Mouse (Mus musculus) MEL (cell line): ENCODE measurements at regions not wholly inside any gene's neighbourhood (a gene's known extent, or its start where the extent isn't known, plus 50 kb on each side); places are given as distances from the start of the nearest gene placed in this dataset.
A peak's percentile ranks its signal among the peaks of the same experiment; 100 is the strongest.

ENCODE experiments used
- DNase-seq: peaks from one replicate; pipeline ENCODE4 v3.0.0; 2011; ENCODE audit warnings: low read depth, low spot score
- H3K27ac ChIP-seq: 2 replicates; pipeline ENCODE4 v1.5.1; 2012; ENCODE audit warnings: low read depth, mild to moderate bottlenecking, control low read depth, low read length, moderate library complexity; ENCODE audit not compliant: control insufficient read depth
- H3K27me3 ChIP-seq, 2 experiments: fragments of 150-350 bp in 1 of 2; sonication (generic) in 1 of 2; 2 replicates each; pipeline ENCODE4 v1.6.1; 2012; ENCODE audit warnings: low read length in 2 of 2, mild to moderate bottlenecking in 2 of 2, improper control_type of control experiment in 1 of 2, moderate library complexity in 1 of 2; ENCODE audit not compliant: insufficient read depth in 2 of 2, control insufficient read depth in 1 of 2
- H3K36me3 ChIP-seq, 2 experiments: 2 replicates each; pipeline ENCODE4 v1.6.1; 2012 to 2014; ENCODE audit warnings: low read length in 2 of 2, improper control_type of control experiment in 1 of 2, inconsistent platforms in 1 of 2, mild to moderate bottlenecking in 1 of 2; ENCODE audit not compliant: insufficient read depth in 2 of 2, control insufficient read depth in 1 of 2
- H3K4me1 ChIP-seq, 2 experiments: fragments of 150-350 bp in 1 of 2; sonication (generic) in 1 of 2; 2 replicates each; pipeline ENCODE4 v1.6.1; 2012; ENCODE audit warnings: low read length in 2 of 2, improper control_type of control experiment in 1 of 2, mild to moderate bottlenecking in 1 of 2; ENCODE audit not compliant: insufficient read depth in 2 of 2, control insufficient read depth in 1 of 2
- H3K4me3 ChIP-seq, 2 experiments: fragments of 150-350 bp in 1 of 2; sonication (generic) in 1 of 2; 2 replicates each; pipeline ENCODE4 v1.5.1; 2012; ENCODE audit warnings: low read depth in 2 of 2, low read length in 2 of 2, mild to moderate bottlenecking in 2 of 2, moderate library complexity in 2 of 2, control low read depth in 1 of 2, improper control_type of control experiment in 1 of 2; ENCODE audit not compliant: control insufficient read depth in 1 of 2, insufficient read depth in 1 of 2
- H3K79me2 ChIP-seq: 2 replicates; pipeline ENCODE4 v1.6.1; 2012; ENCODE audit warnings: mild to moderate bottlenecking, low read length, moderate library complexity; ENCODE audit not compliant: control insufficient read depth, poor library complexity, insufficient read depth
- H3K9ac ChIP-seq: 2 replicates; pipeline ENCODE4 v1.6.1; 2012; ENCODE audit warnings: low read depth, mild to moderate bottlenecking, control low read depth, low read length, moderate library complexity; ENCODE audit not compliant: control insufficient read depth, poor library complexity, severe bottlenecking
- H3K9me3 ChIP-seq: fragments of 150-350 bp; sonication (generic); replicated peaks from 2 replicates; pipeline ENCODE4 v1.6.1; 2012; ENCODE audit warnings: mild to moderate bottlenecking, low read length, improper control_type of control experiment, moderate library complexity; ENCODE audit not compliant: insufficient read depth
- BHLHE40 ChIP-seq: IDR thresholded peaks from 2 replicates; pipeline ENCODE4 v1.6.1; 2012; ENCODE audit warnings: low read depth, mild to moderate bottlenecking, inconsistent platforms, low read length, improper control_type of control experiment, borderline replicate concordance
- CTCF ChIP-seq, 3 experiments: IDR thresholded peaks in 2 of 3; conservative IDR thresholded peaks in 1 of 3; 2 replicates each; pipeline ENCODE4 v1.5.1; 2011 to 2012; ENCODE audit warnings: low read length in 3 of 3, low read depth in 2 of 3, mild to moderate bottlenecking in 2 of 3, improper control_type of control experiment in 1 of 3, inconsistent platforms in 1 of 3, mixed read lengths in 1 of 3, moderate library complexity in 1 of 3; ENCODE audit not compliant: control insufficient read depth in 1 of 3, insufficient read depth in 1 of 3, poor library complexity in 1 of 3, severe bottlenecking in 1 of 3
- ELF1 ChIP-seq: IDR thresholded peaks from 2 replicates; pipeline ENCODE4 v1.6.1; 2014; ENCODE audit warnings: low read depth, mild to moderate bottlenecking, inconsistent platforms, low read length, improper control_type of control experiment, moderate library complexity
- ETS1 ChIP-seq: IDR thresholded peaks from 2 replicates; pipeline ENCODE4 v1.6.1; 2012; ENCODE audit warnings: low read depth, mild to moderate bottlenecking, inconsistent platforms, low read length, improper control_type of control experiment, moderate library complexity
- HCFC1 ChIP-seq: IDR thresholded peaks from 2 replicates; pipeline ENCODE4 v1.6.1; 2012; ENCODE audit warnings: low read depth, mild to moderate bottlenecking, inconsistent platforms, low read length, improper control_type of control experiment, moderate library complexity
- JUND ChIP-seq: IDR thresholded peaks from 2 replicates; pipeline ENCODE4 v1.6.1; 2011; ENCODE audit warnings: low read depth, mild to moderate bottlenecking, improper control_type of control experiment, low read length
- KAT2A ChIP-seq: conservative IDR thresholded peaks from 2 replicates; pipeline ENCODE4 v1.6.1; 2012; ENCODE audit warnings: low read depth, low read length, improper control_type of control experiment, inconsistent platforms
- MAX ChIP-seq: IDR thresholded peaks from 2 replicates; pipeline ENCODE4 v1.6.1; 2011; ENCODE audit warnings: low read length, improper control_type of control experiment
- MAZ ChIP-seq: IDR thresholded peaks from 2 replicates; pipeline ENCODE4 v1.6.1; 2012; ENCODE audit warnings: low read depth, mild to moderate bottlenecking, inconsistent platforms, low read length, improper control_type of control experiment
- MXI1 ChIP-seq: IDR thresholded peaks from 2 replicates; pipeline ENCODE4 v1.6.1; 2011; ENCODE audit warnings: mild to moderate bottlenecking, low read depth, low read length, improper control_type of control experiment
- MYC ChIP-seq: IDR thresholded peaks from 2 replicates; pipeline ENCODE4 v1.6.1; 2011; ENCODE audit warnings: low read depth, mild to moderate bottlenecking, low read length, improper control_type of control experiment, moderate library complexity
- POLR2A ChIP-seq, 2 experiments: IDR thresholded peaks; 2 replicates each; pipeline ENCODE4 v1.6.1; 2011 to 2012; ENCODE audit warnings: low read length in 2 of 2, mild to moderate bottlenecking in 2 of 2, control low read depth in 1 of 2, improper control_type of control experiment in 1 of 2, low read depth in 1 of 2, moderate library complexity in 1 of 2; ENCODE audit not compliant: control insufficient read depth in 1 of 2, insufficient read depth in 1 of 2, poor library complexity in 1 of 2
- RAD21 ChIP-seq: IDR thresholded peaks from 2 replicates; pipeline ENCODE4 v1.6.1; 2011; ENCODE audit warnings: mild to moderate bottlenecking, low read depth, low read length, improper control_type of control experiment
- RCOR1 ChIP-seq: IDR thresholded peaks from 2 replicates; pipeline ENCODE4 v1.6.1; 2012; ENCODE audit warnings: low read depth, mild to moderate bottlenecking, inconsistent platforms, low read length, improper control_type of control experiment
- SIN3A ChIP-seq: IDR thresholded peaks from 2 replicates; pipeline ENCODE4 v1.6.1; 2012; ENCODE audit warnings: low read length, improper control_type of control experiment, inconsistent platforms
- SMC3 ChIP-seq: IDR thresholded peaks from 2 replicates; pipeline ENCODE4 v1.6.1; 2011; ENCODE audit warnings: low read depth, low read length, improper control_type of control experiment
- UBTF ChIP-seq: IDR thresholded peaks from 2 replicates; pipeline ENCODE4 v1.6.1; 2012; ENCODE audit warnings: low read depth, mild to moderate bottlenecking, inconsistent platforms, low read length, improper control_type of control experiment, moderate library complexity, borderline replicate concordance; ENCODE audit not compliant: insufficient read depth
- ZC3H11A ChIP-seq: IDR thresholded peaks from 2 replicates; pipeline ENCODE4 v1.6.1; 2012; ENCODE audit warnings: low read depth, mild to moderate bottlenecking, inconsistent platforms, low read length, improper control_type of control experiment
- ZMIZ1 ChIP-seq: IDR thresholded peaks from 2 replicates; pipeline ENCODE4 v1.6.1; 2012; ENCODE audit warnings: low read depth, mild to moderate bottlenecking, inconsistent platforms, low read length, improper control_type of control experiment, moderate library complexity

GRCm38 (mm10) chr15:24422333-24422942 lies 991.1 kb downstream of the Basp1 start:
- no peak for TF ChIP-seq KAT2A
- no peak for TF ChIP-seq ZMIZ1
- H3K79me2 ChIP-seq: no peaks in the 10 kb centered on the region
- no peak overlapping the region for H3K9ac ChIP-seq
- no peaks in the 10 kb centered on the region for H3K4me1 ChIP-seq
- no peak for DNase-seq
- H3K36me3 ChIP-seq: peaks cover 0 to 2% of the 10 kb centered on the region in 2 experiments; a peak in 1 of 4 replicates
- no peak overlapping the region for H3K27ac ChIP-seq
- no peaks in the 10 kb centered on the region for H3K27me3 ChIP-seq
- H3K9me3 ChIP-seq: no peaks in the 10 kb centered on the region
- no peak overlapping the region for H3K4me3 ChIP-seq

- Histone ChIP-seq H3K4me1 (no peaks in the 10 kb centered on the region), H3K36me3 (peaks cover 0 to 2% of the 10 kb centered on the region in 2 experiments; a peak in 1 of 4 replicates), H3K9ac (no peak overlapping the region), H3K79me2 (no peaks in the 10 kb centered on the region), H3K4me3 (no peak overlapping the region), H3K27ac (no peak overlapping the region), H3K9me3 (no peaks in the 10 kb centered on the region), H3K27me3 (no peaks in the 10 kb centered on the region)
- DNase-seq: peak; percentile 9
- no peak for TF ChIP-seq JUND
- TF ChIP-seq POLR2A (IDR thresholded peaks at IDR 0.05; ENCODE audit: control insufficient read depth in 1 of 2, insufficient read depth in 1 of 2, low read depth in 1 of 2, low read length in 2 of 2, poor library complexity in 1 of 2): no peak
- 0 out of 2 replicates have a peak, but pooled peaks have one; percentile 25 for TF ChIP-seq RCOR1
- TF ChIP-seq ETS1: 0 out of 2 replicates have a peak, but pooled peaks have one; percentile 29
Observed at GRCm38 (mm10) chr15:24419736-24420135, 993.8 kb downstream of the Basp1 start.

GRCm38 (mm10) chr15:24419186-24419585 lies 994.4 kb downstream of the Basp1 start:
- no peak for DNase-seq

More at GRCm38 (mm10) chr15:24419186-24419585, 994.4 kb downstream of the Basp1 start:
- H3K27me3 ChIP-seq: no peaks in the 10 kb centered on the region
- no peaks in the 10 kb centered on the region for H3K4me1 ChIP-seq
- no peak overlapping the region for H3K9ac ChIP-seq
- no peak overlapping the region for H3K27ac ChIP-seq
- H3K36me3 ChIP-seq: peaks cover 0 to 2% of the 10 kb centered on the region in 2 experiments; a peak in 1 of 4 replicates
- H3K79me2 ChIP-seq: no peaks in the 10 kb centered on the region
- H3K9me3 ChIP-seq: no peaks in the 10 kb centered on the region
- TF ChIP-seq CTCF (IDR thresholded peaks at IDR 0.05 in 2 of 3, conservative IDR thresholded peaks at IDR 0.05 in 1 of 3; ENCODE audit: control insufficient read depth in 1 of 3, insufficient read depth in 1 of 3, low read depth in 2 of 3, low read length in 3 of 3, poor library complexity in 1 of 3, severe bottlenecking in 1 of 3) (no peak), SMC3 (no peak), KAT2A (no peak), UBTF (no peak), MAZ (no peak), MXI1 (no peak), BHLHE40 (no peak), MYC (no peak), POLR2A (IDR thresholded peaks at IDR 0.05; ENCODE audit: control insufficient read depth in 1 of 2, insufficient read depth in 1 of 2, low read depth in 1 of 2, low read length in 2 of 2, poor library complexity in 1 of 2) (no peak), ZC3H11A (no peak), MAX (no peak), ELF1 (no peak), HCFC1 (no peak), RAD21 (no peak), SIN3A (no peak), ETS1 (no peak)
- no peak overlapping the region for H3K4me3 ChIP-seq
